Mouse (Mus musculus) cerebral cortex, adult 2 months (tissue): ENCODE results near the gene Zbtb12.

Experiments used
- WGBS: fragments of 180-500 bp; shearing (Covaris S2); methylation state at CpG from one replicate; pipeline ENCODE4 v1.1.7; 2018; 5-methylcytosine and 5-hydroxymethylcytosine counted together

The Zbtb12 gene

DNA sequence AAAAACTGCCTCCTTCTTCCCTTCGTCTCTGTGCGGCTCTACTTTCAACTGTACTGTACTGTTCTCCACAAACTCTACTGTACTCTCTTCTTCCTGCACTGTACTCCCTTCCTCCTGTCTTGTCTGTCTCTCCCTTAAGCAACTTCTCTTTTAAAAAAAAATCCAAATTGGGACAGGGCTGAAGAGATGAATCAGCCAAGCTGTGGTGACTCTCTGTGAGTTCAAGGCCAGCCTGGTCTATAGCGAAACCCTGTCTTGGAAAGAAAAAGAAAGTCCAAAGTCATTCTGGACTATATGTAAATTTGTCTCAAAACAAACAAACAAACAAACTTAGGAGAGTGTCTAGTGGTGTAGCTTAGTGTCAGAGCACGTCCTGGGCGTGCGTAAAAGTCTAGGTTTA, 5.0 kb upstream of the Zbtb12 start:
- WGBS = 90% methylated on average over 6 of the region's 6 CpGs

GRCm38 (mm10) chr17:34881683-34882310, 2.5 kb downstream of the Zbtb12 start, which contains the start of gene Gm20547:
Gene Gm20547, minus strand, starts transcription at chr17:34882042.
- WGBS = 27% methylated on average over 15 of the region's 15 CpGs

- WGBS = 70% methylated on average over 3 of the region's 3 CpGs
Observed at GRCm38 (mm10) chr17:34883332-34883731, 4.0 kb downstream of the Zbtb12 start.

- WGBS = 93% methylated on average over 6 of the region's 6 CpGs
Observed at GRCm38 (mm10) chr17:34884704-34885103, 5.4 kb downstream of the Zbtb12 start.

DNA sequence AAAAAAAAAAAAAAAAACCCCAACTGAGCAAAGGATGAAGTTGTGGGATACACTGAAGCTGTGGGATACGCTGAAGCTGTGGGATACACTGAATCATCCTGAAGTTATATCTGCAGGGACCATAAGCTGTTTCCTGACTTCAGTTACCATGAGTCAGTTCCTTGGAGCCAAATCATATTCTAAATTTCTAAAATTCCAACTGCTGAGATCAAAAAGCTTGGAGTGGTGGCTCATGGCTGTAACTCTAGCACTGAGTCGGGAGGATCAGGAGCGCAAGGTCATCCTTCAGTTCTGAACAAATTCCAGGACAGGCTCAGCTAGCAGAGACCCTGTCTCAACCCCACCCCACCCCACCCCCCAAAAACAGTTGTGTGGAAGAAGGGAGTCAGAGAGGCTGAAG, 6.3 kb downstream of the Zbtb12 start:
- 79% methylated on average over 3 of the region's 3 CpGs for WGBS

DNA sequence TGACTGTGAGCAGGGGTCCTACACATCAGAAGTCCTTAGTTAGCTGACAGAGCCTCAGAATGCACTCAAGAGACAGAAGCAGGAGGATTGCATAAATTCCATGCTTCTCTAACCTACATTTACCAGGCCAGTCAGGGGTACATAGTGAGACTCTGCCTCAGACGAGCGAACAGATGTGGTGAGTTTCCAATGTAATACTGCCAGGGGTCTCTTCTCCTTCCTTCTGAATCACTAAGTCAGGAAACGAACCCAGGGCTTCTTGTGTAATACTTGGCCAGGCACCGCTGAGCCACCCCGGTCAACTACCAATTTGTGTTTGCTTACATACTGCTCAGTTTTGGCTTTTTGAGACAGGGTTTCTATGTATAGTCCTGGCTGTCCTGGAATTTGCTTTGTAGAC, 8.7 kb downstream of the Zbtb12 start:
- 91% methylated on average over 5 of the region's 5 CpGs for WGBS

DNA sequence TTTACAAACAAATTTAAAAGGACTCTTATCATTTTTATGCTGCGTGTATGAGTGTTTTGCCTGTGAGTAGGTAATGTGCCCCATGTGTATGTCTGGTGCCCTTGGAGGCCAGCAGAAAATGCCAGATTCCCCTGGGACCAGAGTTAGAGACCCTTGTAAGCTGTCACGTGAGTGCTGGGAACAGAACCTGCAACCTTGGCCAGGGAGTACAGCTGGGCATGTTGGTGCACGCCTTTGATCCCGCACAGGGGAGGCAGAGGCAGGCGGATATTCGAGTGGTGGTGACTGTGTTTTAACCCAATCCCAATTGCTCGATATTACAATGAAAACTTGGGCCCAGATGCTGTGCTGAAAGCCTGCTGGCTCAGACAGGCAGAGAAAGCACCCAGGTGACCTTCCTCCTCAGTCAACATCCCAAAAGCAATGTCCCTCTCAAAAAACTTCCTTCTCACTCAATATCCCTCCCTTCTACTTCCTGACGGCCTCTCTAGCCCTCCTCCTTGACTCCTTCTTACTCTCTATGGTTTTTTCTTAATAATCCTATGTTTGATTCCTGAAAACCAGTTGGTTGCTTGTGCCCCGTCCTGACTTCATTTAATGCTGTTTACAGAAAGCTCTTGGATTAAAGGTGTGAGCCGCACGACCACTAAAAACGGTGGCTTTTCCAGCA, 10.9 kb downstream of the Zbtb12 start:
- WGBS = 92% methylated on average over 12 of the region's 12 CpGs

- WGBS = 96% methylated on average over 2 of the region's 2 CpGs
Observed at GRCm38 (mm10) chr17:34891377-34891776, 12.1 kb downstream of the Zbtb12 start.

- WGBS = 80% methylated on average over 12 of the region's 12 CpGs
Observed at GRCm38 (mm10) chr17:34893072-34893824, 14.0 kb downstream of the Zbtb12 start.

- 2% methylated on average over 45 of the region's 51 CpGs for WGBS
Observed at GRCm38 (mm10) chr17:34894074-34894597, 14.9 kb downstream of the Zbtb12 start.

GRCm38 (mm10) chr17:34894801-34895530, 15.7 kb downstream of the Zbtb12 start:
- 9% methylated on average over 49 of the region's 51 CpGs for WGBS

GRCm38 (mm10) chr17:34895724-34896123, 16.4 kb downstream of the Zbtb12 start:
- 95% methylated on average over 15 of the region's 15 CpGs for WGBS

DNA sequence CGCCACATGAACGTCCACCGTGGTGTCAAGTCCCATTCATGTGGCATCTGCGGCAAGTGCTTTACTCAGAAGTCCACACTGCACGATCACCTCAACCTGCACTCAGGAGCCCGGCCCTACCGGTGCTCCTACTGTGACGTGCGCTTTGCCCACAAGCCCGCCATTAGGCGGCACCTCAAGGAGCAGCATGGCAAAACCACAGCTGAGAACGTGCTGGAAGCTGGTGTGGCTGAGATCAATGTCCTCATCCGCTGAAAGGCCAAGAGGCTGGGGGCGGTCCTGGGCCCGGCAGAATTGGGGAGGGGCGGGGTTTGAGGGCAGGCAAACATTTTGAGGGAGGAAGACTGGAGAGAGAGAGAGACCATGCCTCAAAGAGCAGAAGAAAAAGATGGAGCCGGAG, 17.1 kb downstream of the Zbtb12 start:
- 84% methylated on average over 17 of the region's 17 CpGs for WGBS

GRCm38 (mm10) chr17:34897373-34898159, 18.3 kb downstream of the Zbtb12 start:
- WGBS = 10% methylated on average over 10 of the region's 10 CpGs

DNA sequence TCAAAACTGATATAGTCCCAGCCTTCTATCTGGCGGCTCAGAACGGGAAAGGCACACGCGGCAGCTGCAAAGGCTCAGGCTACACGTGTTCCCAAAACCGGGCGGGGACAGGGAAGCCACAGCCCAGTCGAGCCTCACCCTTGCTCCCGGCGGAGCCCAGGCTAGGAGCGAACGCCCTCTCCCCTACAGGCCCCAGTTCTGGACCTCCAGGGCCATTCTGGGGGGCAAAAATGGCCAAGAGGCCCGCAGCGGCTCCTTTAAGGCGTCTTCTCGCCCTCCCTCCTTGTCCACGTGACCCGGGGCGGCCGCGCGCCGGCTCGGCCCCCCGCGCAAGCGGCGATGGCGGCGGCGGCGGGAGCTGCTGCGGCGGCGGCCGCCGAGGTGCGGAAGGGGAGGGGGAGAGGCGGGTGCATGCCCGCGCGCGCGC, 18.9 kb downstream of the Zbtb12 start, which contains the start of the genes C2 and Ehmt2:
TSS of gene C2 (minus strand) at position 106 of the 427 bp plus-strand sequence.
TSS of gene Ehmt2 (plus strand) at position 310 of the 427 bp plus-strand sequence.
- under 1% methylated on average over 44 of the region's 44 CpGs for WGBS

GRCm38 (mm10) chr17:34898706-34899052, 19.4 kb downstream of the Zbtb12 start:
- WGBS = 4% methylated on average over 23 of the region's 47 CpGs

- WGBS = 2% methylated on average over 40 of the region's 45 CpGs
Observed at GRCm38 (mm10) chr17:34899053-34899889, 20.0 kb downstream of the Zbtb12 start.

- WGBS = 0% methylated on average over 5 of the region's 5 CpGs
Observed at GRCm38 (mm10) chr17:34899890-34900243, 20.6 kb downstream of the Zbtb12 start.

- 86% methylated on average over 9 of the region's 10 CpGs for WGBS
Observed at GRCm38 (mm10) chr17:34901948-34902347, 22.7 kb downstream of the Zbtb12 start.

GRCm38 (mm10) chr17:34902895-34903294, 23.6 kb downstream of the Zbtb12 start:
- 89% methylated on average over 9 of the region's 9 CpGs for WGBS
